Mouse (Mus musculus) heart, postnatal 36 days (tissue): ENCODE results near the gene Camta1. TPM values are rescaled to one million over a fixed set of nuclear protein-coding genes. Genes with fewer than 3 reads are reported as not detected.

Source experiments
- DNase-seq, 2 experiments: peaks; one replicate each; pipeline ENCODE4 v3.0.0; 2021 to 2022
- intact Hi-C: fragments of 180-260 bp; cut with DNase I; formaldehyde crosslinking; loops from one replicate; pipeline ENCODE4 v1.15.1; 2025
- total RNA-seq, 2 experiments: library from RNA; stranded (reverse); gene quantifications; 2 replicates each; pipeline ENCODE4 v1.2.3; 2021

The Camta1 gene
- total RNA-seq, 2 experiments from 2014 or later, result 217 to 218 TPM

- intact Hi-C loops, result no loop called here
- no peak for DNase-seq
These were observed 114.0 kb downstream of the Camta1 start for GRCm38 (mm10) chr4:151747723-151748122.

GRCm38 (mm10) chr4:151746002-151746606 is 115.6 kb downstream of the Camta1 start:
- no peak for DNase-seq
- intact Hi-C loops, result no loop called here

GRCm38 (mm10) chr4:151741249-151742137 is 120.2 kb downstream of the Camta1 start:
- peak; percentile 18 to 23 for DNase-seq

GRCm38 (mm10) chr4:151739348-151739956 is 122.2 kb downstream of the Camta1 start:
- no peak for DNase-seq
- intact Hi-C loops, result no loop called here

More at GRCm38 (mm10) chr4:151741249-151742137, 120.2 kb downstream of the Camta1 start:
- intact Hi-C loops, result no loop called here

GRCm38 (mm10) chr4:151738875-151739274 is 122.8 kb downstream of the Camta1 start:
- DNase-seq, result no peak
- intact Hi-C loops, result no loop called here

DNA sequence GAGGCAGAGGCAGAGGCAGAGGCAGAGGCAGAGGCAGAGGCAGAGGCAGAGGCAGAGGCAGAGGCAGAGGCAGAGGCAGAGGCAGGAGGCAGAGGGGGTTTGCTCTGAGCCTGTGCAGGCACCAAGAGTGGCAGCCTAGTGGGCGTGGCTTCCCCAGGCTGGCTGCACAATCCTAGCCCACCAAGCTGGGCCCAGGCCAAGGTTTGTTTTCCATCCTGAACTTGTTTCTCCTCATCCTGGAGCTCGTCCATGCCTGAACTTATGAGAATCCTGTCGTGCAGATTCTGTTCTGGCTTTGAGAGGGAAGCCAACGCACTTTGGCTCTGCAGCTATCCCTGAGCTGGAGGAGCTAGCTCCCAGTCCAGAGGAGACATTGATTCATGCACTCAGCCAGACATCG is 123.4 kb downstream of the Camta1 start:
- intact Hi-C loops, result no loop called here
- no peak for DNase-seq

GRCm38 (mm10) chr4:151732668-151733067 is 129.0 kb downstream of the Camta1 start:
- no peak for DNase-seq
- intact Hi-C loops, result no loop called here

DNA sequence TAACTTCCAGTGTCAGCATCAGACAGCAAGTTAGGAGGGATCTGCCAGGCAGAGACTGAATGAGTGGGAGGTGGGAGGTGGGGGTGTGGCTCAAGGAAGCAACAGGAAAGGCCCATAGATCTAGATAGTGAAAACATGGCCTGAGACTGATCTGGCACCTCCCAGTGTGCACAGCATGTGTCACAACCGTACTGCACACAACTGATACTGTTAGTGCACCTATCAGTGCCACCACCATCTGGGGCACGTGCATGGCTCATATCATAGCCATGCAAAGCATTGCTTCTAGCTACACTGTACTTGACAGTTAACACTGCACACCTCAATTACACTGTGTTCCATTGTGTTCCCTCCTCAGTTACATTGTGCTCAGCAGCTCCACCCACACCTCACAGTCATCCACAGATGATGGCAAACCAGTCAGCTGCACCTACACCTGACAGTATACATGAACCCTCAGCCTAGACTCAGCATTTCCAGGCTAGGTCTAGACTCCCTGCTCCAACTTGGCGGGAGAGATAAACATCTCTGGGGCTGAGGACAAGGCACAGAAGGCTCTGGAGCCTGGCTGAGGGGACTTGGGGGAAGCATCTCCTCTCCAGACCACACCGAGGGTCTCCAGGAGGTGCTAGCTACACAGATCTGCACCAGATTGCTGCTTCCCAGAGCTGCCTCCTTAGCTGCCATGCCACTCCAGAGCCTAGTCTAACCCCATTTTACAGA is 131.5 kb downstream of the Camta1 start:
- DNase-seq, result no peak
- intact Hi-C loops, result no loop called here

DNA sequence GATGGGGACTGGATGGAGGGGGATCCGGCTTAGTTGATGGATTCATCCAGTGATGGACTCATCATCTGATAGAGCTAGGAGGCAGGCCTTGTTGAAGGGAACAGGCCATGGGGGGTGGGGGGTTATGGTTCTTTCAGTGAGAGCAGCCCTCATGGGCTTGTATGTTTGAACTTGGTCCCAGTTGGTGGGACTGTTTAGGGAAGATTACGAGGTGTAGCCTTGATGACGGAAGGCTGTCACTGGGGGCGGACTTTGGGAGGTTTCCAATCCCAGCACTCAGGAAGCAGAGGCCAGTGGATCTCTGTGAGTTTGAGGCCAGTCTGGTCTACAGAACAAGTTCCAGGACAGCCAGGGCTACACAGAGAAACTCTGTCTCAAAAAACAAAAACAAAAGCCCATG is 132.6 kb downstream of the Camta1 start:
- intact Hi-C loops, result no loop called here
- DNase-seq, result no peak

DNA sequence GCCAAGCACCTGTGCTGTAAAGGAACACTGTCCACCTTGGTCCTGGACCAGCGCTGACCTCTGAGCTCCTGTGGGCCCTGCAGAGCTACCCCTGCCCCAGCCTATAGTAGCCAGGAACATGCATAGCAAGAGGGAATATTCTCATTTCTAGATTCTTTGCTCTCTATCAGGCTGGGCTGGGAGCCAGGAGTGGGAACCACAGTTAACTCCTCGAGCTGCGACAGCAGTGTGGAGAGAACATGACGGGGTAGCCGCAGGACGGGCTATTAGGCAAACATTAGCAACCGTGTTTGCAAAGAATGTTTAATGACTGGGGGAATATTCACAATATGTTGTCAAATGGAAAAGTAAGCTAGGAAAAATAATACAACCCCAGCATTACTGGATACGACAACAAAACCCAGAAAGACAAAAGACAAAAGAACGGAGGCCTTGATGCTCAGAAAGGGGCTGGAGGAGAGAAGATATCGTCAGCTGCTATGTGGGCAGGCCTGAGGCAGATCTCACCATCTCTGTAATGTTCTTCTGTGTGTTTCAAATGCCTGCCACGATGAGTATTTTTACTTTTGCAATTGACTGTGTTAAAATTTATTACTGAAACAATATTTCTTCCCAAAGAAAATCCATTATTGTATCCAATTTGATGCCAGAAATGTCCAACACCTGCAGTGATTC is 133.1 kb downstream of the Camta1 start:
- intact Hi-C loops, result no loop called here
- no peak for DNase-seq

DNA sequence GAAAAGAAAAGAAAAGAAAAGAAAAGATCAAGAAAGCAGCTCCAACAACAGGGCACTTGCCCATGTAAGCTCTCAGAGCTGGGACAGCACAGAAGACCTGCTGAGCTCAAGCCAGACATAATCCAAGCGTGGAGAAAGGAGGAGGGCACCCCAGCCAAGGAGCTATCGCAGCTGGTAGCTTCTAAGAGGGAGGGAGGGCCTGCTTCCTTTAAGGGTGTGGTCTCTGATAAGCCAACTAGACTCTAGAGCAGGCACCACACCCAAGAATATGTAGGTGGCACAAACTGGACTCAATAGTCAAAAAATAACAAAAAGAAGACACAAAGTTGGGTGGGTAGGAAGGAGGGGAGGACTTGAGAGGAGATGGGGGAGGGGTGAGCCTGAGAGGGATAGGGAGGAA is 135.3 kb downstream of the Camta1 start:
- DNase-seq, result no peak
- intact Hi-C loops, result no loop called here

- no peak for DNase-seq
- intact Hi-C loops, result no loop called here
These were observed 136.8 kb downstream of the Camta1 start for GRCm38 (mm10) chr4:151724897-151725296.

DNA sequence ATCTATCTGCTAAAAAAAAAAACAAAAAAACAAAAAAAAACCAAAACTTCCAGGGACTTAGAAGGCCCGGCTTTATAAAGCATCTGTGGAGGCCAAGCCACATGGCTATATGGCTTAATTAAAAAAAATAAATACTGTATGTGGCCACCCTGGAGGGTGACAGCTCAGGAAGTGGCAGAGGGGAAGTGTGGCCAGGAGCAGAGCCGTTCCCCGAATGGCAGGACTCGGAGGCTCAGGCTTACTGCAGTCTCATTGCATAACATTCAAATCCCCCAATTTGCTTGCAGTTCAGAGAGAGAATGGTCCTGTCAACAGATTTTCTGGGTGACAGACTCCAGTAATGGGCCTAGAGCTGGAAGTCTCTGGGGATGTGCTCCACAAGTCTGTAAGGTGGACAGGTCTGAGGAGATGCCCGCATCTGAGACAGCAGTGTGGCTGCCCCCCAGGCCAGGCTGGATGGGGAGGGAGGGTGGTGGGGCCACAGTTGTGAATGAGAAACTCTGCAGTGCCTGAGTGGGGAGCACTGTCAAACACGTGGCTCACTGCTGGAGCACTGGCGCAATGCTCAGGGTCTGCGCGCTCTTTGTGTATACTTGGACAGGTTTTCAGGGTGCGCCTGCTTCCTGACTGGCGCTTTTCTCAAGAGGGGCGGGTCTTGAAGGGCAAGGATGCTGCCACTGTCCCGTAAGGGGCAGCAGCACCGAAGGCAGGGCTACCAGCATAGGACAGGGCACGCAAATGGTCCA is 140.8 kb downstream of the Camta1 start:
- intact Hi-C loops, result no loop called here

GRCm38 (mm10) chr4:151718866-151719475 is 142.7 kb downstream of the Camta1 start:
- intact Hi-C loops, result no loop called here
- no peak for DNase-seq

More for the DNA sequence above, 140.8 kb downstream of the Camta1 start:
- no peak for DNase-seq

DNA sequence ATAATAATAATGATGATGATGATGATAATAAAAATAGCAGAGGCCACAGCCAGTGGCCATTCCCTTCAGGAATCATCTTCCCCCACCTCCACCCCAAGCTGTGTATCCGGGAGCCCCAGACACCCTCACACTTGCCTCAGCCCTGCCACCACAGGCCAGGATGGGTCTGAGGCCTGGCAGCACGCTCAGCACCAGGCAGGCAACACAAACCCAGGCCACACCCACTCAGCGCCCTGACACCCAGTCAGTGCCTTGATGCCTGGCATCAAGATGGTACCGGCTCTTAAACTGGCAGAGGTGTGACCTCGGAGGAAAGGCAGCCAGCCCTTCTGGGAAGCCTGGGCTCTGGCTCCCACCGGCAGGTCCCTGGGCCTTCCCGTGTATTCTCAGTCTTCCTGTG is 143.8 kb downstream of the Camta1 start:
- intact Hi-C loops, result no loop called here
- no peak for DNase-seq

GRCm38 (mm10) chr4:151713714-151714113 is 148.0 kb downstream of the Camta1 start:
- DNase-seq, result no peak
- intact Hi-C loops, result no loop called here

GRCm38 (mm10) chr4:151711406-151711805 is 150.3 kb downstream of the Camta1 start:
- intact Hi-C loops, result no loop called here
- no peak for DNase-seq

- intact Hi-C loops, result no loop called here
- DNase-seq, result no peak
These were observed 151.2 kb downstream of the Camta1 start for GRCm38 (mm10) chr4:151710522-151710921.

GRCm38 (mm10) chr4:151709269-151709668 is 152.4 kb downstream of the Camta1 start:
- intact Hi-C loops, result no loop called here
- no peak for DNase-seq
